Comparison of ENCODE assay signal across 12 mouse cellular contexts in the genomic region with DNA sequence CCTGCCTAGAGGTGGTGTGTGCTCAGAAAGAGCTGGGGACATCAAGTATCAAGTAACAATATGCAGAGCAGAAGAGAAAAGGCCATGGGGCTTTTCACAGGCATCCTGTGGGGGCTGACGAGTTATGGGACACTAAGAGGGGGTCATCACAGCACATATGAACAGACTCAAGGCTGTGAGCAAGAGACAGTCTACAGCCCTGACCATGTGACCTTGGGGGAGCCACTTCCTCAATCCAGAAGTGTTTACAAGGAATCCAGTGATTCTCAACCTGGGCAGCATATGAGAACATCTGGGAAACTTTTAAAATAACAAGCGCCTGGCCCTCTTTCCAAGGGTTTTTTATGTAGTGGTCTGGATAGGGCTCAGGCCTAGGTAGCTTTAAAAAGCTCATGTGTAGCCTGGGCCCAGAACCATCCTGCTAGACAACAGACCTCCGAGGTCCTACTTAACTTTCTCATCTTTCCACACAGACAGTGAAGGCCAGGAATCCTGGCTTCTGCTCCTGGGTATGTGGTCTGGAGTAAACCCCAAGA.
DNase-seq lines count a peak whose midpoint lies in the region; ATAC-seq and TF ChIP-seq lines count a peak whose summit lies in the region.
"Had no signal": no experiment of that assay in that cellular context is flagged by ENCODE, and none has a peak within 500 bp of the region (broad histone marks: within the 10 kb centered on the region; RNA-seq: fewer than 3 reads in every experiment).

No protein-coding gene starts in this region.

- TF ChIP-seq EP300 in lung, postnatal 0 days (IDR thresholded peaks at IDR 0.05): no peak

- TF ChIP-seq CTCF in lung, postnatal 0 days (IDR thresholded peaks at IDR 0.05): no peak

- H3K9me3 ChIP-seq in forebrain, embryonic 10.5 days: no peaks in the 10 kb centered on the region
- H3K9me3 ChIP-seq in forebrain, embryonic 16.5 days (ENCODE audit: control insufficient read depth, low read length): no peaks in the 10 kb centered on the region
- no peaks in the 10 kb centered on the region for H3K9me3 ChIP-seq in lung, postnatal 0 days (ENCODE audit: low read length)
- no peaks in the 10 kb centered on the region for H3K9me3 ChIP-seq in midbrain, embryonic 11.5 days (ENCODE audit: control insufficient read depth, low read length)

- no peak for DNase-seq in forebrain, embryonic 10.5 days (ENCODE audit: extremely low spot score, low spot score)
- DNase-seq in lung, postnatal 0 days (ENCODE audit: low spot score): no peak
- DNase-seq in lung, adult 18-20 months: no peak
- no peak for DNase-seq in midbrain, embryonic 11.5 days (ENCODE audit: low spot score, missing footprints)
- no peak for DNase-seq in layer of hippocampus, postnatal 25 days (ENCODE audit: extremely low spot score in 1 of 2, low spot score in 1 of 2)
- DNase-seq in retina, postnatal 1 day: no peak
- no peak for DNase-seq in lung, postnatal 25 days (ENCODE audit: low spot score)
- DNase-seq: adrenal gland, postnatal 10 days; cerebellum, adult 8-10 months; thymus, postnatal 4 days had no signal

- peak overlapping the region; percentile 74 for H3K27ac ChIP-seq in forebrain, embryonic 10.5 days
- no peak overlapping the region; the same call in 1 of the 2 replicates for H3K27ac ChIP-seq in forebrain, embryonic 16.5 days (ENCODE audit: low read length)
- no peak overlapping the region for H3K27ac ChIP-seq in lung, postnatal 0 days (ENCODE audit: low read length)
- H3K27ac ChIP-seq in midbrain, embryonic 11.5 days (ENCODE audit: low read depth, low read length): peak overlapping the region; percentile 37; the same call in 1 of the 2 replicates
- H3K27ac ChIP-seq: liver, embryonic 14.5 days had no signal

- H3K4me3 ChIP-seq in forebrain, embryonic 10.5 days: no peak overlapping the region
- no peak overlapping the region for H3K4me3 ChIP-seq in forebrain, embryonic 16.5 days (replicated peaks; ENCODE audit: low read length)
- no peak overlapping the region for H3K4me3 ChIP-seq in lung, postnatal 0 days (ENCODE audit: low read depth, low read length)
- H3K4me3 ChIP-seq in midbrain, embryonic 11.5 days (ENCODE audit: low read depth, low read length): no peak overlapping the region

- H3K9ac ChIP-seq in forebrain, embryonic 16.5 days (replicated peaks; ENCODE audit: low read depth, low read length): no peak overlapping the region
- no peak overlapping the region for H3K9ac ChIP-seq in lung, postnatal 0 days (replicated peaks; ENCODE audit: low read depth)
- H3K9ac ChIP-seq in midbrain, embryonic 11.5 days (ENCODE audit: low read length): no peak overlapping the region
- H3K9ac ChIP-seq: liver, embryonic 14.5 days had no signal

- H3K27me3 ChIP-seq in forebrain, embryonic 10.5 days (ENCODE audit: poor library complexity, severe bottlenecking): no peaks in the 10 kb centered on the region
- H3K27me3 ChIP-seq in forebrain, embryonic 16.5 days (replicated peaks; ENCODE audit: control insufficient read depth, insufficient read depth, low read length): no peaks in the 10 kb centered on the region
- no peaks in the 10 kb centered on the region for H3K27me3 ChIP-seq in lung, postnatal 0 days (replicated peaks; ENCODE audit: insufficient read depth, low read length)
- no peaks in the 10 kb centered on the region for H3K27me3 ChIP-seq in midbrain, embryonic 11.5 days (ENCODE audit: control insufficient read depth, insufficient read depth, low read length)

- H3K4me2 ChIP-seq in forebrain, embryonic 16.5 days (ENCODE audit: low read length): no peak overlapping the region
- H3K4me2 ChIP-seq in lung, postnatal 0 days (replicated peaks; ENCODE audit: low read depth, low read length): no peak overlapping the region
- H3K4me2 ChIP-seq in midbrain, embryonic 11.5 days: no peak overlapping the region

- H3K4me1 ChIP-seq in forebrain, embryonic 10.5 days: peaks cover 68% of the 10 kb centered on the region
- H3K4me1 ChIP-seq in forebrain, embryonic 16.5 days (replicated peaks; ENCODE audit: control insufficient read depth, insufficient read depth, low read length): peaks cover 42% of the 10 kb centered on the region
- no peaks in the 10 kb centered on the region for H3K4me1 ChIP-seq in lung, postnatal 0 days (ENCODE audit: insufficient read depth, low read depth, low read length)
- peaks cover 44% of the 10 kb centered on the region for H3K4me1 ChIP-seq in midbrain, embryonic 11.5 days (ENCODE audit: control insufficient read depth, insufficient read depth, low read length)

- ATAC-seq in forebrain, embryonic 16.5 days: no peak
- ATAC-seq in lung, postnatal 0 days: peak; percentile 25; the same call in 1 of the 2 replicates
- no peak for ATAC-seq in midbrain, embryonic 11.5 days (ENCODE audit: low FRiP score)

- 0 out of 2 replicates have a peak, but pooled peaks cover 1% of the 10 kb centered on the region for H3K36me3 ChIP-seq in forebrain, embryonic 10.5 days (replicated peaks)
- H3K36me3 ChIP-seq in forebrain, embryonic 16.5 days (ENCODE audit: control insufficient read depth, insufficient read depth): no peaks in the 10 kb centered on the region
- no peaks in the 10 kb centered on the region for H3K36me3 ChIP-seq in lung, postnatal 0 days (ENCODE audit: insufficient read depth, low read length)
- H3K36me3 ChIP-seq in midbrain, embryonic 11.5 days (ENCODE audit: control insufficient read depth, insufficient read depth, low read length): no peaks in the 10 kb centered on the region

- WGBS in forebrain, embryonic 10.5 days: 86% methylated on average over 3 of the region's 3 CpGs
- WGBS in forebrain, embryonic 16.5 days: 75% methylated on average over 3 of the region's 3 CpGs
- 46% methylated on average over 3 of the region's 3 CpGs for WGBS in lung, postnatal 0 days
- WGBS in midbrain, embryonic 11.5 days: 79% methylated on average over 3 of the region's 3 CpGs

Comparison
In these comparisons a context has a peak if more than half of its experiments do, and no peak if none do; other contexts are left out.
1. H3K27ac ChIP-seq: peak in forebrain, embryonic 10.5 days (single experiment) and midbrain, embryonic 11.5 days (single experiment); none in forebrain, embryonic 16.5 days (single experiment) and lung, postnatal 0 days (single experiment).